Mouse (Mus musculus) kidney, embryonic 14.5 days (tissue): ENCODE data around the gene Fam76b. TPM values are rescaled to one million over a fixed set of nuclear protein-coding genes. Genes with fewer than 3 reads are reported as not detected.
"Not testable (repeated sequence)": the region's sequence is repeated elsewhere in the genome, so short reads cannot be mapped to it uniquely, and the experiment has no call there.

Experiments used
- ATAC-seq: fragments of 200-750 bp; cut with Nextera tagmentation; 2 replicates; pipeline ENCODE4 v1.8.0; 2017; ENCODE audit warnings: moderate number of reproducible peaks, mild to moderate bottlenecking, moderate TSS enrichment, moderate library complexity; ENCODE audit not compliant: low FRiP score, low TSS enrichment
- H3K27ac ChIP-seq: fragments of 300-500 bp; sonication (generic); 2 replicates; pipeline ENCODE4 v1.5.1; 2014; ENCODE audit warnings: low read depth, mild to moderate bottlenecking, low read length, moderate library complexity, mixed read lengths
- H3K27me3 ChIP-seq: fragments of 300-500 bp; sonication (generic); 2 replicates; pipeline ENCODE4 v1.6.1; 2014; ENCODE audit warnings: mild to moderate bottlenecking, low read length; ENCODE audit not compliant: control insufficient read depth, insufficient read depth
- H3K36me3 ChIP-seq: fragments of 300-500 bp; sonication (generic); 2 replicates; pipeline ENCODE4 v1.6.1; 2014; ENCODE audit warnings: low read length, mixed read lengths; ENCODE audit not compliant: control insufficient read depth, insufficient read depth
- H3K4me1 ChIP-seq: fragments of 300-500 bp; sonication (generic); 2 replicates; pipeline ENCODE4 v1.6.1; 2014; ENCODE audit warnings: low read length, mixed read lengths; ENCODE audit not compliant: control insufficient read depth, insufficient read depth
- H3K4me2 ChIP-seq: fragments of 300-500 bp; sonication (generic); replicated peaks from 2 replicates; pipeline ENCODE4 v1.6.1; 2014; ENCODE audit warnings: low read depth, mild to moderate bottlenecking, low read length
- H3K4me3 ChIP-seq: fragments of 300-500 bp; sonication (generic); 2 replicates; pipeline ENCODE4 v1.5.1; 2014; ENCODE audit warnings: mild to moderate bottlenecking, low read length
- H3K9ac ChIP-seq: fragments of 300-500 bp; sonication (generic); 2 replicates; pipeline ENCODE4 v1.6.1; 2014; ENCODE audit warnings: low read depth, mild to moderate bottlenecking, low read length, moderate library complexity
- H3K9me3 ChIP-seq: fragments of 300-500 bp; sonication (generic); 2 replicates; pipeline ENCODE4 v1.6.1; 2016; ENCODE audit warnings: low read length; ENCODE audit not compliant: control insufficient read depth
- WGBS: fragments of 180-500 bp; shearing (Covaris S2); extraction: QIAGEN DNeasy Blood & Tissue Kit; methylation state at CpG from one replicate; pipeline ENCODE4 v1.1.7; 2014; 5-methylcytosine and 5-hydroxymethylcytosine counted together
- polyA plus RNA-seq: library from polyadenylated mRNA; unstranded; fragments of >200 nt; fragmentation: Nextera tagmentation; extraction: Ambion mirVana; gene quantifications from 2 replicates; pipeline ENCODE4 v1.2.1, GENCODE M21; 2014

The Fam76b gene
- polyA plus RNA-seq, result 26.6 and 34.0 TPM in 2 replicates

DNA sequence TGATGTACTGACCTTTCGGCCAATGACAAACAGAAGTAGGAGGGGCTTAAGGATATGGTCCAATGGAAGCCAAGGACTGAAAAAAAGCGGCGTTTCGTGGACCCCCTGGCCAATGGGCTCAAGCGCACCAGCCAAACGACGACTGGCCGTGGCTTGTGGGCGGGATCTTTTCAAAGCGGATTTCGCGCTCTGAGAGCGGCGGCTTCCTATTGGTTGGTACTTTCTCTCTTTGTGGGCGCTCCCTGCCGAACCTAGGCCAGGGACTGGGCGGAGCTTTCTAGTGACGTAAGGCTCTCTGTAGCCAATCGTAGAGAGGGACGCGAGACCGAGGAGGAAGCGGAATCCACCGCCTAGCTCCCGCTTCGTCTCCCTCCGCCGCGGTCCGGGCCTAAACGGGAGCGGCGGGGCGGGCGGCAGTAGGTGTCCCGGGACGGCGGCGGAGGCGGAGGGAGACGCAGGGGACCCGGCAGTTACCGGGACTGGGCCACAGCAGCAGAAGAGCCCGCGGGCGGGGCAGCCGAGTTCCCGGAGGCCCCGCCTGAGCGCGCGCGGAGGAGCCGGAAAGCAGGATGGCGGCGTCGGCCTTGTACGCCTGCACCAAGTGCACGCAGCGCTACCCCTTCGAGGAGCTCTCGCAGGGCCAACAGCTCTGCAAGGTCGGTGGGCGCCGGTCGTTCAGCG lies at the start of gene Fam76b:
Fam76b (plus strand) TSS at position 311 of the 681 bp plus-strand sequence.
- Histone ChIP-seq H3K4me3 (peak within 1 kb of the TSS; percentile 56), H3K9ac (peak within 1 kb of the TSS; percentile 91), H3K36me3 (peaks cover 27% of the 10 kb centered on the region), H3K9me3 (no peaks in the 10 kb centered on the region), H3K27me3 (no peaks in the 10 kb centered on the region), H3K27ac (peak within 1 kb of the TSS; percentile 99), H3K4me2 (peak within 1 kb of the TSS; percentile 69), H3K4me1 (peaks cover 12% of the 10 kb centered on the region; the same call in 1 of the 2 replicates)
- under 1% methylated on average over 61 of the region's 67 CpGs for WGBS
- peak; percentile 93 for ATAC-seq

DNA sequence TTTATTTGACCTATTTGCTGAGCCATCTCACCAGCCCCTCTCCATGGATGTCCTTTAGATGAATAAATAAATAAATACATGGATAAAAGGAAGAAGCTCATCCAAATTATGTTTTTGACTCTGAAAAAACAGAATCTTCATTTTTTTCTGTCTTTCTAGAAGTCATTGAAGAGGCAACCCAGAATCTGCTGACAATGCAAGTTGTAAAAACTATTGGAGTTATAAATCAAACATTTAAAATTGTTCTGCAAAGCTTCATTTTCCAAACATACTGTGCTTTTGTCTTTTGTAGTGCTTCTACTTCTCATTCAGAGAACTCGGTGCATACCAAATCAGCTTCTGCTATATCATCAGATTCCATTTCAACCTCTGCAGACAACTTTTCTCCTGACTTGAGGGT lies 45.5 kb upstream of the Fam76b start:
- H3K27me3 ChIP-seq, result no peaks in the 10 kb centered on the region
- no peak overlapping the region for H3K27ac ChIP-seq
- no peak overlapping the region for H3K4me3 ChIP-seq
- H3K9me3 ChIP-seq, result 0 out of 2 replicates have a peak, but pooled peaks cover 2% of the 10 kb centered on the region
- peaks cover 24% of the 10 kb centered on the region; the same call in 1 of the 2 replicates for H3K36me3 ChIP-seq
- no peak overlapping the region for H3K4me2 ChIP-seq
- no peak overlapping the region for H3K9ac ChIP-seq
- no peak for ATAC-seq
- 96% methylated on average over 1 of the region's 1 CpGs for WGBS
- no peaks in the 10 kb centered on the region for H3K4me1 ChIP-seq

DNA sequence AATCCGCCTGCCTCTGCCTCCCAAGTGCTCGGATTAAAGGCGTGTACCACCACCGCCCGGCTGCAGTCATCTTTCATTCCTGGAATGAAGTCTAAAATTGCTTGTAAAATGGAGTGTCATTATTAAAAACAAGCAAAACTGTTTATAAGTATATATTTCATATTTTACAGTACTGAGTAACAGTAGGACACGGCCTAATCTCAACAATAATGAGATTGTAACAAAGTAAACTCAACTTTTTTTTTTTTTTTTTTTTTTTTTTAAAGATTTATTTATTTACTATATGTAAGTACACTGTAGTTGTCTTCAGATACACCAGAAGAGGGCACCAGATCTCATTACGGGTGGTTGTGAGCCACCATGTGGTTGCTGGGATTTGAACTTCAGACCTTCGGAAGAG lies 36.7 kb upstream of the Fam76b start:
- not testable (repeated sequence) for H3K4me1 ChIP-seq, H3K4me3 ChIP-seq, H3K4me2 ChIP-seq, H3K9ac ChIP-seq, H3K9me3 ChIP-seq, ATAC-seq, H3K27ac ChIP-seq, H3K27me3 ChIP-seq
- H3K36me3 ChIP-seq, result peaks cover 57% of the 10 kb centered on the region
- 97% methylated on average over 7 of the region's 8 CpGs for WGBS

DNA sequence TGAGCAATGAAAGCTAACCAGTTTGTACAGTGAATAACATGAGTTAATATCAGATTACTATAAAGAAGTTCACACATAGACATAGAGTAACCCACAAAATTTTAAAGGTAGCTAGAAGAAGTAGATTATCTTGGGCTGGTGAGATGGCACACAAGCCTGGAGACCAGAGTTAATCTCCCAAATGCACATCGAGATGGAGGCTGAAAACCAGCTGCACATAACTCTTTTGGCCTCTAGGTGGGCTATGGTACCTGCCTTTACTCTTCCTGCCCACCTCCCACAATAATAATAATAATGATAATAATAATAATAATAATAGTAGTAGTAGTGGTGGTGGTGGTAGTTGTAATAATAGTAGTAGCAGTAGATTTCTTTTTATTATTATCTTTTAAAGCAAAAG lies 33.2 kb upstream of the Fam76b start:
- Histone ChIP-seq H3K9me3 (no peaks in the 10 kb centered on the region), H3K27ac (no peak overlapping the region), H3K36me3 (peaks cover 59% of the 10 kb centered on the region), H3K9ac (no peak overlapping the region), H3K27me3 (no peaks in the 10 kb centered on the region), H3K4me3 (no peak overlapping the region), H3K4me2 (no peak overlapping the region), H3K4me1 (no peaks in the 10 kb centered on the region)
- ATAC-seq, result no peak
- 75% methylated on average over 1 of the region's 1 CpGs for WGBS

DNA sequence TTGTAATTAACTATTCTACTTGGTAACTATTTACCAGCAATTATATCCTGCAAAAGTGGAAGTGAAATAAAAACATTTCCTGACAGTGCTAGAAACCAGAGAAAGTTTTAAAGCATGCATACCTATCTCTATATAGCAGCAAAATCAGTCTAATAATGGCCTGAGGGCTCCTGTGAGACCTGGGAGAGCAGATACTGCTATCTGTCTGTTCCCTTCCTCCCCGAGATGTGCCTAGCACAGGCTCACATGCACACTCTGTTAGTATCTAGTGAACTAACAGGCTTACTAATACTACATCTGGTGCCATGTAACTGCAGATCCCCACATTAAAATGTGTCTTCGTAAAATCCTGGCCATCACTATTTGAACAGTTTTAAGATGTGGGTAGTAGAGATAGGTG lies 32.8 kb upstream of the Fam76b start:
- ATAC-seq, result no peak
- WGBS, result 89% methylated on average over 2 of the region's 2 CpGs
- no peak overlapping the region for H3K4me2 ChIP-seq
- H3K9me3 ChIP-seq, result no peaks in the 10 kb centered on the region
- H3K36me3 ChIP-seq, result peaks cover 59% of the 10 kb centered on the region
- no peak overlapping the region for H3K9ac ChIP-seq
- H3K27ac ChIP-seq, result no peak overlapping the region
- no peaks in the 10 kb centered on the region for H3K27me3 ChIP-seq
- no peaks in the 10 kb centered on the region for H3K4me1 ChIP-seq
- H3K4me3 ChIP-seq, result no peak overlapping the region

DNA sequence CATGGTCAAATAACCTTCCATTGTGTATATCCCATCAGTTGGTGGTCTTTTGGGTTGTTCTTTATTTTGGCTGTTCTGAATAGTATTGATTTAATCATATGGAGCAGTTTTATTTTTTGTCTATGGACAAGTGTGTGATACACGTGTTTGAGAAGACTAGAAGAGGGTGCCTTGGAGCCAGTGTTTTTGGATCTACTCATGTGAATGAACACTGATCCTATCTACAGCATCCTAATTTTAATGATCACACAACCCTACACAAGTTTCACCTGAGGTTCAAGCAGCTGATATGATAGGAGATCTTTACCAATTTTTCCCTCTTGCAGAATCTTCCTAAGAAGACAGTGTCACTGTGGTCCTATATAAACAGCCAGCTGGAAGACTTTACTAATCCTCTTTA lies 23.0 kb upstream of the Fam76b start:
- no peaks in the 10 kb centered on the region for H3K4me1 ChIP-seq
- H3K9me3 ChIP-seq, result no peaks in the 10 kb centered on the region
- H3K27ac ChIP-seq, result no peak overlapping the region
- 91% methylated on average over 1 of the region's 1 CpGs for WGBS
- no peak for ATAC-seq
- H3K36me3 ChIP-seq, result peaks cover 77% of the 10 kb centered on the region
- no peaks in the 10 kb centered on the region for H3K27me3 ChIP-seq
- H3K9ac ChIP-seq, result no peak overlapping the region
- no peak overlapping the region for H3K4me3 ChIP-seq
- H3K4me2 ChIP-seq, result no peak overlapping the region

DNA sequence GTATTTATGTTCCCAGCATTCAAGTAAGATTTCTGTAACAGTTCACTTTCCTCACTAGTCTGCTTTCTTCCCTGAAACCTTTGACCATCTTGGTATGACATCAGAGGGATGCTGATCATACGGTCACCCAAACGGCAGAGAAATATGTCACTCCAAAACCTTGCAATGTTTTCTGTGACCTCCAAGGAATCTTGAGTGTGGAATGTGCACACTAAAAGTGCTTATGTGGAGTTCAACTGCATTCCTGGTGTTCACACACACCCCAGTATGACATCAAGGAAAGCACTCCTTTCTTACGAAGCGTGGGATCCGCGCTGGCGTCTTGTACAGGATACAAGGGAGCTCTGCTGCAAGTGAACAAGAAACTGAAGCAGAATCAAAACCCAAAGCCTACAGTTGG lies 20.7 kb upstream of the Fam76b start:
- peaks cover 88% of the 10 kb centered on the region for H3K36me3 ChIP-seq
- ATAC-seq, result no peak

DNA sequence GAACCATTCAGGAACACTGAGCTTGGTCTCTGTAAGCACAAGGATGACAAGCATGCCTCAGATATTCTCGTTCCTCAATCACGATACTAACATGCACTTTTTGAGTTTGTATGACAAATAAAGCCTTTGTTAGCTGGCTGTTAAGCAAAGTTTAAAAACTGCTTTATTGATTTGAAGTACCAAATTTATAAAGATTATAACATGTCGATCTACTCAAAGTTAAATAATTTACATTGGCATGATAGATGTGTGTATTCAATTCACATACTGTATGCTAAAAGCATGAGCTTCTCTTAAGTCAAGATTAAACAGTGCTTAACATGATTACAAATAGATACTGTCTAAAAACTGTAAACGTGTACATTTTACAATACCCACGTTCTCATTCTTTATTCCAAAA lies 19.9 kb upstream of the Fam76b start:
- Histone ChIP-seq H3K27me3 (no peaks in the 10 kb centered on the region), H3K4me1 (no peaks in the 10 kb centered on the region), H3K36me3 (peaks cover 88% of the 10 kb centered on the region), H3K27ac (no peak overlapping the region), H3K4me3 (no peak overlapping the region), H3K9ac (no peak overlapping the region), H3K9me3 (no peaks in the 10 kb centered on the region), H3K4me2 (no peak overlapping the region)
- WGBS, result 93% methylated on average over 5 of the region's 5 CpGs
- ATAC-seq, result no peak

More for the DNA sequence above, 20.7 kb upstream of the Fam76b start:
- no peak overlapping the region for H3K4me3 ChIP-seq
- no peaks in the 10 kb centered on the region for H3K27me3 ChIP-seq
- H3K27ac ChIP-seq, result no peak overlapping the region
- H3K9ac ChIP-seq, result no peak overlapping the region
- no peak overlapping the region for H3K4me2 ChIP-seq
- H3K4me1 ChIP-seq, result no peaks in the 10 kb centered on the region
- WGBS, result 94% methylated on average over 7 of the region's 7 CpGs
- H3K9me3 ChIP-seq, result no peaks in the 10 kb centered on the region

DNA sequence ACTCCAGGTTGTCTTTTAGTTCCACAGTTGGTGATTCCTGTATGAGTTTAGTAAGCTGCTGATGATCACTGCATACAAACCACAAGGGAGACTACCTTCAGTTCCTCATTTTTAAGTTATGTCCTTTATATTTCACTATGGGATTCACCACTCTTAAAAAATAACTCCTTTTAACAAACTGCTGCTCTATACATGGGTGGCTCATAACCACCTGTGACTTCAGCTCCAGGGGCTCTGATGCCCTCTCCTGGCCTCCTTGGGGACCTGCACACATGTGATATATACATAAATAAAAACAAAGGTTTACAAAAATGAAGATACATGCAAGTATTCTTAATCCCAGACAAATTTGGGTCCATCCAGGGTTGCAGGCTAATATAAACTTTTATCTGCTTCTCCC lies 17.6 kb upstream of the Fam76b start:
- H3K4me1 ChIP-seq, result no peaks in the 10 kb centered on the region
- H3K4me3 ChIP-seq, result no peak overlapping the region
- H3K4me2 ChIP-seq, result no peak overlapping the region
- H3K27me3 ChIP-seq, result no peaks in the 10 kb centered on the region
- no peak overlapping the region for H3K27ac ChIP-seq
- H3K9me3 ChIP-seq, result no peaks in the 10 kb centered on the region
- H3K9ac ChIP-seq, result no peak overlapping the region
- no peak for ATAC-seq
- peaks cover 81% of the 10 kb centered on the region for H3K36me3 ChIP-seq
